Mouse (Mus musculus): ENCODE measurements at regions not wholly inside any gene's neighbourhood (a gene's known extent, or its start where the extent isn't known, plus 50 kb on each side); places are given as distances from the start of the nearest gene placed in this dataset.

DNA sequence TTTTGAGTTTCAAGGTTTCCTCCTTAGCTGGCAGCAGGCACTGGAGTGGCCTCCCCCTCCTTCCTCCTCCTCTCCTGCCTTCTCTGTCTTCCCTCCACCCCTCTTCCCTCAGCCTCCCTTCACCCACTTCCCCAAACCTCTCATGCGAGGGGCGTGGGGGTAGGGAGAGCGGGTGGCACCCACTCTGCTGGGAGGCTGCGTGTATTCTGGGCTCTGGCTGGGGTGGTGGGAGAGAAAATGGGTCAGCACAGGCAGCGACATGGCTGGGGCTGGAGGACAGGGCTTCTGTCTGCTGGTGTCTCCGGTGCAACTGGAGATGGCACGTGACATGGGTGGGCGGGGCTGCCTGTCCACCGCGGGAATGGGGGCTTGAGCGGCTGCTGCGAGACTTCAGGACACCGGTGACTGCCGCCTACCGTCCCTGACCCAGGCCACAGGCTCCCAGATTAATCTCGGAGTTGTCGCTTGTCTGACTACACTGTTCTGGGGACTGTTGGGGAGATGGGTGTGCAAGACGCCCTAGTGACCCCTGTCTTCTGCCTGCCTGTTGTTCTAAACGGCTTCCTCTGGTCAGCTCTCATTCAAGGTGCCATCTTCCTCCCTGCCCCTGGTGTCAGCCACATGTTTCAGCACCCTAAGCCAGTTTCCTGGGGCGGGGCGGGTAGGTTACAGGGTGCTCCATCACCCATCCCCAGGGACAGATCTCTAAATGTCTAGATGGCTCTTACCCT is 105.0 kb upstream of the Trpm1 start:
- TF ChIP-seq GATA4 (IDR thresholded peaks at IDR 0.05; ENCODE audit: insufficient replicate concordance, low read length) = no peak; the same call in 1 of the 2 replicates

DNA sequence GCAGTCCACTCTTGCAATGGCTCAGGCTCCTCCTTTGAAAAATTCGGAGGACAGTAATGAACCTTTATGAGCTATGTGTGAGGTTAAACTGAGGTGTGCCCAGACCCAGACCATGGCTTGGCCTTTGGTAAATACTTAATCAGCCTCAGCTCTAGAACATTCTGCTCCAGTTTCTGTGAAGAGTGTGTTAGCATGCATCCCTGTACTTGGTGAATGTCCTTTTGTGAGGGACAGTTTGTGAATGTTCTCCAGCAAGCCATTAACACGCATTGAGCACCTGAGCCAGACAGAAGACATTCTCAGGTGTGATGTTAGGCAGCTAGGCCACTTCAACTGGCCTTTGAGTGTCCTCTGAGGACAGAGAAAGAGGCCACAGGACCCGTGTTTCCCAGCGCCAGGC is 105.8 kb upstream of the Trpm1 start:
- no peak for TF ChIP-seq GATA4 (IDR thresholded peaks at IDR 0.05; ENCODE audit: insufficient replicate concordance, low read length)

DNA sequence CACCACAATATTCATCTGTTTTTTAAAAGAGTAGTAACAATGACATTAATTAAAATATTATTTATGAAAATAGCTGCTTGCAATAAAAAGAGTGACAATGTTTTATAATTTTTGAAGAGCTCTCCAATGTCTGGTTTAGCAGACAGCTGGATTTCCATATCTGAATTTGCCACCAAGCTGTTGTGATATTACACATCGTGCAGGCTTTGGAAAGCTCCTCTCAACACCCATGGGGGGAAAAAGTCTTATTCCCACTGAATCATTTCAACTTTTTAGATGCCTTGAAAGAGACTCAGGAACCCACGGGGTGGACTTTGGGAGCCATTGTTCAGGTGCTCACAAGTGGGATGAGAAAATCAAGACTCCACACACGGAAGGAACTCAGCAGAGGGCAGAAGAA is 106.6 kb upstream of the Klf13 start:
- TF ChIP-seq GATA4 (IDR thresholded peaks at IDR 0.05; ENCODE audit: insufficient replicate concordance, low read length) = no peak

DNA sequence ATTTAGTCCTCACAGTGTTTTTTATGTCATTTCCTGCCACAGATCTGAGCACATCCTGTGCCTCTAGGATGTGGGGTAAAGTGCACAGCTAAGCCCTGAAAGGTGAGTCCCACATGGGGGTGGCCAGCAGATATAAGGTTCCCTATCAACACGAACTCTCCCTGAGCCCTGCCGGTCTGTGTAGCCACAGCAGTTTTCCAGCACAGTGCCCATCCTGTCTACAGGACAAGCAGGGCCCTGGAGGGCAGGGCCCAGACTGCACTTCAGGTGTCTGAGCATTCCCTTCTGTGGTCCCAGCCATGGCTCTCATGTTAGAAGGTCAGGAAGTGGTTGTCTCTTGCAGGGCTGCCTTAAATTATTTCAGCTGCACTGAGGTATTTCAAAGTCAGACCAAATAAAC is 104.3 kb upstream of the Klf13 start:
- no peak for TF ChIP-seq GATA4 (IDR thresholded peaks at IDR 0.05; ENCODE audit: insufficient replicate concordance, low read length)

DNA sequence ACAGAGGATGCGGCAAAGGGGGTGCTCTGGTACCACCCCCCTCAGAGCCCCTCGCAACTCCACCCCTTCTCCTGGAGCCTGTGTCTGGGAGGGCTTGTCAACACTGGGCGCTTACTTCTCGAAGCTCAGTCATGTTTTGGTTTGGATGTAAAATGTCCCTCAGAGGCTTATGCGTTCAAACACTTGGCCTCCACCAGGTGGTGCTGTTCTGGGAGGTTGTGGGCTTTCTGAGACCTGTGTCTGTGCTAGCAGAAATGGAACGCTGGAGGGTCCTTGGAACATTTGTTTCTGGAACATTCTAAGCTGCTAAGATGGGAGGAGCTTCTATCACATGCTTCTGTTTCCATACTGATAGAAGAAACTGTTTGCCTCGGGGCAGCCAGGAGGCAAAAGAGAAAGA is 102.6 kb upstream of the Klf13 start:
- TF ChIP-seq GATA4 (IDR thresholded peaks at IDR 0.05; ENCODE audit: insufficient replicate concordance, low read length) = no peak

DNA sequence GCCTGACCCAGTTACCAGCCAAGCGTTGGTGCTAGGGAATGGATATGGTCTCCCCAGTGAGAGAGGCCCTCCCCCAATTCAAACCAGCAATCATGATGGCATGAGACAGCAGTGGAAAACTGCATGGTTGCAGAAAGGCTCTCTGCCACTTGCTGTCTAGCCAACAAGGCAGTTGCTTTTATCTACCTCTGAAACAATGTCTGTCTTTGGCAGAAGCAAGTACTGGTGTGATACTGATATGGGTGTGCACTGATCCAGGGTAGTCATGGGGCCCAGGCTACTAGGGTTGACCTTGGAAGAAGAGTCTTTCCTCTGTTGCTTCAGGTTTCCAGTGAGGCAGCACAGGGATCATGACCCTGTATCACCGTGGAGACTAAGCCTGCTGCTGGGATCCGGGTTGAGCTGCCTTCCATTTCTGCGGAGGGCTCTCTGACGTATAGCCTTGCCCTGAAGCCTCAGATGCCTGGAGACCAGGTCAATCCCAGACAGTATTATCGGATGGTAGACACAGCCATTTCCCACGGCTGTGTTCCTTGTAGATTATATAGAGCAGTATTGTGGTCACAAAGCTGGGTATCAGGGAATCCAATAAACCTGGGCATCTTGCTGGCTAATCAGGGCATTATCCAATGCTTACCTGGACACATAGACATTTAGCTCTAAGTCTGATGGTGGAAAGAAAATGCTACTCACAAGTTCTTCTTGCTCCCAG is 101.5 kb upstream of the Klf13 start:
- TF ChIP-seq GATA4 (IDR thresholded peaks at IDR 0.05; ENCODE audit: insufficient replicate concordance, low read length) = no peak

DNA sequence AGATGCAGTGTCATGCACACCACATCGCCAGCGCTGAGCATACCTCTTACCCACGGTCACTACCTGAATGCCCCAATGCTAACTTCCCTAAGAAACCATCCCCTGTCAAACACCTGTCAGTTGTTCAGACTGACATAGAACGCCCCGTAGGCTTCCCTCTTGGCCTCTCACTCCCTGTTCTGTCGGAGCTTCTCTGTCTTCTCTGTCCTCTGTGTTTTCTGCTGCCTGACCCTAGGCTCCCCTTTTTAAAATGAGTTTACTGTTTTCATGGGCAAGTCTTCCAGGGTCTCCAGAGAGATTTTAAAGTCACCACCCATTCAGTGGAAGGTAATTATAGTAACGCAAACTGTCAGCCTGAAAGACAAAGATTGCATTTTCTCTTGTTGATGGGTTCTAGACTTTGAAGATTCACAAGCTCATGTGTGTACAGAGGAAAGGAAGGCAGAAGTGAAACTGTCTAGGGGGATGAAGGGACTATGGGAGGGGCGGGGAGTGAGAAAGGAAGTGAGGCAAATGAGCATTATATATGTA is 99.1 kb upstream of the Klf13 start:
- TF ChIP-seq GATA4 (IDR thresholded peaks at IDR 0.05; ENCODE audit: insufficient replicate concordance, low read length) = no peak

DNA sequence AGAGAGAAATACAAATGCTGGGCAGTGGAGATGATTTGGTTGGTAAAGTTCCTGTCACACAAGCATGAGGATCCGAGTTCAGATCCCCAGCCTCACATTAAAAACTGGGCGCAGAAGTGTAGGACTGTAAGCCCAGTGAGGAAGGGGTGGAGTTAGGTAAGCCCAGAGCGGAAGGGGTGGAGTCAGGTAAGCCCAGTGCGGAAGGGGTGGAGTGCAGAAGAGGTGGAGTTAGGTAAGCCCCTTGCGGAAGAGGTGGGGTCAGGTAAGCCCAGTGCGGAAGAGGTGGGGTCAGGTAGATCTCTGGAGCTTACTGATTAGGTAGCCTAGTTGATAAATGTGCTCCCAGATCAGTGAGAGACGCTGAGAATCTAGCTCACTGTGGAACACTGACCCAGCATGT is 97.4 kb upstream of the Klf13 start:
- no peak for TF ChIP-seq GATA4 (IDR thresholded peaks at IDR 0.05; ENCODE audit: insufficient replicate concordance, low read length)

DNA sequence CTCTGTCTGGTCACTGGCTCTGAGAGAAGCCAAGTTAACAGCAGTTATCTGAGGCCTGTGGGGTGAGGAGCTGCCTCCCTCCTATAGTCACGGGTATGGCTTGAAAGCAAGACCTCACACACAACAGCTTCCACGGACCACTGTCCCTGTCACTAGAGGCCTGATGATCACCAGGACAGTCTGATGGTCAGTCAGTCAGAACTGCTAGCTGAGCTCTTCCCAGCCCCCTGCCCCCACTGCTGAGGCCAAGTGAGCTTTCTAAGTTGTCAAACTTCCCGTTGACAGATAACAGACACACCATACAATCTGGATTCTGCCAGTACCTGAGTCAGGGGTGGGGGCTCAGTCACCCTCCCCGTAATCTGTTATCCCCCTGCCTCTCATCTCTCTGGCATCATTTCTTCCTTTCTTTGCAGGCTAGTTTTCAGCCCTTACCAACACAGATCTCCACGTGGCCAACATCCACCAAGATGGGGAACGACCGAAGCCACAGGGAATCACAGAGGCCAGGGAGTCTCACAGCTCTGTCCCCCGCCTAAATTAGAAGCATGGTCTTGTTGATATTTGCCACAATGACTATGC is 96.4 kb upstream of the Klf13 start:
- no peak for TF ChIP-seq GATA4 (IDR thresholded peaks at IDR 0.05; ENCODE audit: insufficient replicate concordance, low read length)

DNA sequence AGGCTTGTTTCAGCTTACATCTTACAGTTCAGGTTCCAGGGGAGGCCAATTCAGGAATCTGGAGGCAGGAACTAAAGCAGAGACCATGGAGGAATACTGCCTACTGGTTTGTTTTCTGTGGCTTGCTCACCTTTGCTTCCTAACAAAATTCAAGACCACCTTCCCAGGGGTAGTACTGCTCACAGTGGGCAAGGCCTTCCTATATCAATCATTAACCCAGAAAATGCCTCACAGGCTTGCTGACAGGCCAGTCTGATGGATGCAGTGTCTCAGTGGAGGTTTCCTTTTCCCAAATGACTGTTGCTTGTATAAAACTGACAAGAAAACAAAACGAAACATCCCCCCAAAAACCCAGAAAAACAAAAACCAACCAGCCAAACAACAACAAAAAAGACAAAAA is 95.8 kb upstream of the Klf13 start:
- no peak for TF ChIP-seq GATA4 (IDR thresholded peaks at IDR 0.05; ENCODE audit: insufficient replicate concordance, low read length)

DNA sequence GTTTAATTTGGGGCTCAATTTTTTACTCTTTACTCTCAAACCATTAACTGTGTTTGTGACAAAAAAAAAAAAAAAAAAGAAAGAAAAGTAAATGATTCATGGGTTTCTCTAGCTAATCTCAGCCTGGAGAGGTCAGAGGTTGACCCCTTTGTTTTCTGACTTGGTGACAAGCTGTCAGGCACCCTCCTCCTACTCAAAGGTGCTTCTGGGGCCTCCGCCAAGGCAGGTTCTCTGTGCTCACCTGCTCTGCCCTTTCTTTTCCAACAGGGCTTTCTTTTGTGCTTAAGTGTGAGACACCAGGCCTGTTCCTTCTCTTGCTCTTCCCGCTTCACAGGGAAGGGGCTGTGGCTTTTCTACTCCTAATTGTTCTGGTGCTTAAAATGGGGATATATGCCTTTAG is 94.7 kb upstream of the Klf13 start:
- no peak for TF ChIP-seq GATA4 (IDR thresholded peaks at IDR 0.05; ENCODE audit: insufficient replicate concordance, low read length)

DNA sequence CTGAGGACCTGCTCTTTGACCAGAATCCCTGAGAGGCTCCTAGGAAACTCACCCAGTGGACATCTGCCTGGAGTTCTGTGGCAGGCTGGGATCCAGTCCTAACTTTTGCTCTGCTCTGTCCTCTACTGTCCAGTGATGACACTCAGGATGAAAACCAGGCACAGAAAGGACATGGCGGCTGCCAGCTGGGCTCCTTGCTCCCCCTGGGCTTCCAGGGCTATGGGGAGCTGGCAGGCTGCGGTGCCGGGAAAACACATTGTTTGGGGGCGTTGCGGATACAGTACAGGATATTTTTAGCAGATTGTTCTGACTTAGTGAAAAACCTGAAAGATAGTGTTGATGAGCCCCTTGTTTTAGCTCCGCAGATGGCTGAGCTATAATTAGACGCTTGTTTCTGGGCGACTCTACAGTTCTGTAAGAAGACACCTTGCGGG is 94.2 kb upstream of the Klf13 start:
- TF ChIP-seq GATA4 (IDR thresholded peaks at IDR 0.05; ENCODE audit: insufficient replicate concordance, low read length) = no peak

DNA sequence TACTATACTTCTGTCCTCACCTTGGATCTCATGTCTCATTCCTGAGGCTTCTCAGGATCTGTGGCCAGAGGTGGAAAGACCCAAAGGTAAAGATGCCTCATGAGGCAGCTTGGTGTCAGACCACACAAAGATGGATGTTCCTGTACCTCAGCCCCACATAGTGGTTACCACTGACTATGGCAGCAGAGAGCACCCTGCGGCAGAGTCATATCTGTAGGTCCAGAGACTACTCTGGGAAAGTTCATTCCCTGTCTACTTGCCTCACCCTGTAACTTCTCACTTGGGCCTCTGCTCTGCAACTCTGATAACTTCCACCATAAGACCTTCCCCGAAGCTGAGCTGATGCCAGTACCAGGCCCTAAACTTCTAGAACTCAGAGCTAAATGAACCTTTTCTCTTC is 91.9 kb upstream of the Klf13 start:
- no peak for TF ChIP-seq GATA4 (IDR thresholded peaks at IDR 0.05; ENCODE audit: insufficient replicate concordance, low read length)

DNA sequence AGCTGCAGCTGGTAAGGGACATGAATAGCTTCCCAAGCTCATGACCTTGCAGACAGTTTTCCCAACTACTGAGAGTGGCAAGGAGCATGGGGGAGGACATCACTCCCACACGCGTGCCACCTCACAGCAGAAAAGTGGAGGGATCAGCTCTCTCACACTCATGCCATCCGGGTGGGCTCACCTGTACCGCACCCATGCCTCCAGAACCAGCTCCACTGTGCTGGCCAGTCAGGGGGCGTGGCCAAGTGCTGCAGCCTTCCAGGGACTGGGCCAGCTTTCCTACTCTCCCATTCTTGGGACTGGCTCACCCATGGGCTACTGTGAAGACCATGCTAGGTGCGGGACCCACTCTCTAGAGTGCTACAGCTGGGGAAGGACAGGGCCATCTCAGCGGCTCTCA is 88.4 kb upstream of the Klf13 start:
- TF ChIP-seq GATA4 (IDR thresholded peaks at IDR 0.05; ENCODE audit: insufficient replicate concordance, low read length) = no peak

DNA sequence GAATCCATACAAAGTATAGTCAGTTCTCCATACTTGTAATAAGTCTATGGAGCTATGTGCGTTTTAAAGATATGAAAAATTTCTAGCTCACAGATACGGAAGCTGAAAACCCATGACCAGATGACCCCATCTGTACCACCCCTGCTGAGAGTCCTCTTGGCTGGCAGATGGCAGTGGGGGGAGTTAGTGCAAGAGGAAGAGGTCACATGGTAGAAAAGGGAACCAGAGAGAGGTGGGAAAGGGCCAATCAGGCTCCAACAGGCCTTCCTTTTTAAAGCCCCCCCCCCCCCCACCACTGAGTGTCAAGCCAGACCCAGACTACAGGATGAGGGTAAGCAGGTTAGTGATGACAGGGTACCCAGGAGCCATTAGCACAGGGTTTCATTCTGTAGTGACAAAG is 86.4 kb upstream of the Klf13 start:
- TF ChIP-seq GATA4 (IDR thresholded peaks at IDR 0.05; ENCODE audit: insufficient replicate concordance, low read length) = no peak

DNA sequence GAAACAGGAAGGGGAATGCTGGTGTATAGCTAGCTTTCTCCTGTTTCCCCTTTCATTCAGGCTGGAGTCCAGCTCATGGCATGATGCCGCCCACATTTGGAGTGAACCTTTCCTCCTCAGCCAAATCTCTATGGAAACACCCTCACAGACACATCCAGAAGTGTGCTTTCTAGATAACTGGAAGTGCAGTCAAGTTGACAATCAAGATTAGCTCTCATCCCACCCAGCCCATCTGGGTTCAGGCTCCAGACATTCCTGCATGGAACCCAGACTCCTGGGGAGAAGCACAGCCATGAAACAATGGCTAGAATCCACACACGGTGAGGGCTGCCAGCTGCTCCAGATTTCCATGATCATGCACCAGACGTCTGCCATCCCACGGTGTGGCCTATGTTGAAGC is 85.5 kb upstream of the Klf13 start:
- no peak for TF ChIP-seq GATA4 (IDR thresholded peaks at IDR 0.05; ENCODE audit: insufficient replicate concordance, low read length)

All from liver, adult (tissue).